Mouse (Mus musculus) heart, embryonic 13.5 days (tissue): ENCODE measurements around the gene Taf11. TPM values are rescaled to one million over a fixed set of nuclear protein-coding genes. Genes with fewer than 3 reads are reported as not detected.

ENCODE experiments used
- ATAC-seq: fragments of 200-750 bp; cut with Nextera tagmentation; 2 replicates; pipeline ENCODE4 v1.8.0; 2017; ENCODE audit warnings: moderate TSS enrichment; ENCODE audit not compliant: insufficient number of reproducible peaks, low FRiP score, low TSS enrichment; ENCODE audit errors: extremely low read depth
- H3K27ac ChIP-seq: fragments of 300-500 bp; sonication (generic); replicated peaks from 2 replicates; pipeline ENCODE4 v1.5.1; 2015; ENCODE audit warnings: moderate library complexity, mild to moderate bottlenecking, inconsistent platforms
- H3K27me3 ChIP-seq: fragments of 300-500 bp; sonication (generic); replicated peaks from 2 replicates; pipeline ENCODE4 v1.6.1; 2015; ENCODE audit warnings: mild to moderate bottlenecking, inconsistent platforms
- H3K36me3 ChIP-seq: fragments of 300-500 bp; sonication (generic); 2 replicates; pipeline ENCODE4 v1.6.1; 2015; ENCODE audit warnings: mild to moderate bottlenecking, inconsistent platforms
- H3K4me1 ChIP-seq: fragments of 300-500 bp; sonication (generic); 2 replicates; pipeline ENCODE4 v1.6.1; 2015; ENCODE audit warnings: inconsistent platforms
- H3K4me2 ChIP-seq: fragments of 300-500 bp; sonication (generic); 2 replicates; pipeline ENCODE4 v1.6.1; 2015; ENCODE audit warnings: inconsistent platforms, mild to moderate bottlenecking, moderate library complexity
- H3K4me3 ChIP-seq: fragments of 300-500 bp; sonication (generic); 2 replicates; pipeline ENCODE4 v1.5.1; 2015; ENCODE audit warnings: moderate library complexity, mild to moderate bottlenecking, inconsistent platforms
- H3K9ac ChIP-seq: fragments of 300-500 bp; sonication (generic); 2 replicates; pipeline ENCODE4 v1.6.1; 2015; ENCODE audit warnings: inconsistent platforms, mild to moderate bottlenecking, moderate library complexity
- H3K9me3 ChIP-seq: fragments of 300-500 bp; sonication (generic); 2 replicates; pipeline ENCODE4 v1.6.1; 2016; ENCODE audit warnings: inconsistent platforms
- WGBS: fragments of 180-500 bp; shearing (Covaris S2); methylation state at CpG from one replicate; pipeline ENCODE4 v1.1.7; 2015; ENCODE audit warnings: mixed read lengths; 5-methylcytosine and 5-hydroxymethylcytosine counted together
- polyA plus RNA-seq: library from polyadenylated mRNA; unstranded; fragments of >200 nt; fragmentation: Nextera tagmentation; extraction: Ambion mirVana; gene quantifications from 2 replicates; pipeline ENCODE4 v1.2.1, GENCODE M21; 2015

Gene Taf11
- polyA plus RNA-seq, 1 experiment from 2014 or later, result 44.1 TPM

- Histone ChIP-seq H3K4me2 (no peak overlapping the region), H3K4me3 (no peak overlapping the region), H3K4me1 (peaks cover 65% of the 10 kb centered on the region), H3K9ac (0 out of 2 replicates have a peak overlapping the region, but pooled peaks have one; percentile 24), H3K27ac (peak overlapping the region; percentile 73), H3K36me3 (no peaks in the 10 kb centered on the region), H3K9me3 (no peaks in the 10 kb centered on the region), H3K27me3 (no peaks in the 10 kb centered on the region)
- WGBS, result 59% methylated on average over 5 of the region's 5 CpGs
- no peak for ATAC-seq
Observed at GRCm38 (mm10) chr17:27939028-27939427, 29.4 kb upstream of the Taf11 start.

- Histone ChIP-seq H3K9ac (peak overlapping the region; percentile 24; the same call in 1 of the 2 replicates), H3K27ac (peak overlapping the region; percentile 73), H3K27me3 (no peaks in the 10 kb centered on the region), H3K36me3 (no peaks in the 10 kb centered on the region), H3K4me3 (no peak overlapping the region), H3K9me3 (no peaks in the 10 kb centered on the region), H3K4me1 (peaks cover 65% of the 10 kb centered on the region), H3K4me2 (no peak overlapping the region)
- whole genome bisulfite sequencing, result 54% methylated on average over 12 of the region's 12 CpGs
- no peak for ATAC-seq
Observed at GRCm38 (mm10) chr17:27938121-27938754, 28.6 kb upstream of the Taf11 start.

GRCm38 (mm10) chr17:27937054-27937615, 27.5 kb upstream of the Taf11 start:
- H3K9ac ChIP-seq, result no peak overlapping the region
- H3K4me1 ChIP-seq, result peaks cover 68% of the 10 kb centered on the region
- no peak overlapping the region for H3K4me2 ChIP-seq
- H3K27me3 ChIP-seq, result no peaks in the 10 kb centered on the region
- H3K9me3 ChIP-seq, result no peaks in the 10 kb centered on the region
- H3K27ac ChIP-seq, result peak overlapping the region; percentile 73
- no peak for ATAC-seq
- H3K36me3 ChIP-seq, result no peaks in the 10 kb centered on the region
- WGBS, result 72% methylated on average over 4 of the region's 4 CpGs
- no peak overlapping the region for H3K4me3 ChIP-seq

GRCm38 (mm10) chr17:27935091-27935490, 25.4 kb upstream of the Taf11 start:
- H3K27ac ChIP-seq, result no peak overlapping the region
- no peaks in the 10 kb centered on the region for H3K9me3 ChIP-seq
- H3K4me1 ChIP-seq, result peaks cover 48% of the 10 kb centered on the region
- H3K9ac ChIP-seq, result no peak overlapping the region
- ATAC-seq, result no peak
- 65% methylated on average over 3 of the region's 3 CpGs for WGBS
- no peaks in the 10 kb centered on the region for H3K36me3 ChIP-seq
- no peaks in the 10 kb centered on the region for H3K27me3 ChIP-seq
- no peak overlapping the region for H3K4me3 ChIP-seq
- no peak overlapping the region for H3K4me2 ChIP-seq

GRCm38 (mm10) chr17:27934136-27934910, 24.7 kb upstream of the Taf11 start:
- Histone ChIP-seq H3K4me1 (peaks cover 41% of the 10 kb centered on the region), H3K36me3 (no peaks in the 10 kb centered on the region), H3K4me3 (no peak overlapping the region), H3K9me3 (no peaks in the 10 kb centered on the region), H3K27me3 (no peaks in the 10 kb centered on the region), H3K9ac (no peak overlapping the region), H3K4me2 (no peak overlapping the region), H3K27ac (no peak overlapping the region)
- no peak for ATAC-seq
- WGBS, result 84% methylated on average over 10 of the region's 10 CpGs

GRCm38 (mm10) chr17:27931826-27932225, 22.2 kb upstream of the Taf11 start:
- H3K9ac ChIP-seq, result no peak overlapping the region
- H3K27ac ChIP-seq, result no peak overlapping the region
- no peaks in the 10 kb centered on the region for H3K36me3 ChIP-seq
- peaks cover 26% of the 10 kb centered on the region for H3K4me1 ChIP-seq
- H3K4me3 ChIP-seq, result no peak overlapping the region
- no peaks in the 10 kb centered on the region for H3K27me3 ChIP-seq
- H3K4me2 ChIP-seq, result no peak overlapping the region
- no peaks in the 10 kb centered on the region for H3K9me3 ChIP-seq
- no peak for ATAC-seq
- WGBS, result 81% methylated on average over 4 of the region's 4 CpGs

GRCm38 (mm10) chr17:27930291-27930690, 20.6 kb upstream of the Taf11 start:
- H3K36me3 ChIP-seq, result no peaks in the 10 kb centered on the region
- H3K9me3 ChIP-seq, result no peaks in the 10 kb centered on the region
- no peak overlapping the region for H3K4me2 ChIP-seq
- no peak overlapping the region for H3K9ac ChIP-seq
- no peaks in the 10 kb centered on the region for H3K27me3 ChIP-seq
- ATAC-seq, result no peak
- no peak overlapping the region for H3K4me3 ChIP-seq
- peaks cover 34% of the 10 kb centered on the region for H3K4me1 ChIP-seq
- H3K27ac ChIP-seq, result no peak overlapping the region
- WGBS, result 85% methylated on average over 5 of the region's 5 CpGs

- Histone ChIP-seq H3K27me3 (no peaks in the 10 kb centered on the region), H3K9me3 (no peaks in the 10 kb centered on the region), H3K4me2 (no peak overlapping the region), H3K4me1 (peaks cover 39% of the 10 kb centered on the region), H3K27ac (no peak overlapping the region), H3K9ac (no peak overlapping the region), H3K36me3 (no peaks in the 10 kb centered on the region), H3K4me3 (no peak overlapping the region)
- no peak for ATAC-seq
- WGBS, result 69% methylated on average over 7 of the region's 7 CpGs
Observed at GRCm38 (mm10) chr17:27925504-27925903, 15.9 kb upstream of the Taf11 start.

- H3K9ac ChIP-seq, result no peak overlapping the region
- H3K27ac ChIP-seq, result no peak overlapping the region
- H3K36me3 ChIP-seq, result no peaks in the 10 kb centered on the region
- ATAC-seq, result no peak
- H3K9me3 ChIP-seq, result no peaks in the 10 kb centered on the region
- no peak overlapping the region for H3K4me2 ChIP-seq
- H3K4me3 ChIP-seq, result no peak overlapping the region
- peaks cover 43% of the 10 kb centered on the region for H3K4me1 ChIP-seq
- 74% methylated on average over 4 of the region's 4 CpGs for WGBS
- no peaks in the 10 kb centered on the region for H3K27me3 ChIP-seq
Observed at GRCm38 (mm10) chr17:27925054-27925453, 15.4 kb upstream of the Taf11 start.

- WGBS, result 77% methylated on average over 11 of the region's 11 CpGs
- H3K36me3 ChIP-seq, result no peaks in the 10 kb centered on the region
- H3K4me1 ChIP-seq, result peaks cover 54% of the 10 kb centered on the region
Observed at GRCm38 (mm10) chr17:27922174-27922712, 12.6 kb upstream of the Taf11 start.

GRCm38 (mm10) chr17:27920676-27921075, 11.0 kb upstream of the Taf11 start:
- 69% methylated on average over 4 of the region's 4 CpGs for WGBS
- Histone ChIP-seq H3K27ac (no peak overlapping the region), H3K9ac (no peak overlapping the region; the same call in 1 of the 2 replicates), H3K4me1 (peaks cover 39% of the 10 kb centered on the region), H3K4me3 (no peak overlapping the region), H3K4me2 (no peak overlapping the region), H3K27me3 (no peaks in the 10 kb centered on the region), H3K36me3 (no peaks in the 10 kb centered on the region), H3K9me3 (no peaks in the 10 kb centered on the region)
- no peak for ATAC-seq

More at GRCm38 (mm10) chr17:27922174-27922712, 12.6 kb upstream of the Taf11 start:
- Histone ChIP-seq H3K27ac (no peak overlapping the region), H3K4me2 (no peak overlapping the region), H3K9ac (no peak overlapping the region), H3K9me3 (no peaks in the 10 kb centered on the region), H3K4me3 (no peak overlapping the region), H3K27me3 (no peaks in the 10 kb centered on the region)
- no peak for ATAC-seq
